Mouse (Mus musculus) cerebellum, adult 18-20 months (tissue): ENCODE results near the gene Chmp4b.

ENCODE experiments used
- DNase-seq, 2 experiments: peaks; one replicate each; pipeline ENCODE4 v3.0.0; 2021

Chmp4b gene

DNA sequence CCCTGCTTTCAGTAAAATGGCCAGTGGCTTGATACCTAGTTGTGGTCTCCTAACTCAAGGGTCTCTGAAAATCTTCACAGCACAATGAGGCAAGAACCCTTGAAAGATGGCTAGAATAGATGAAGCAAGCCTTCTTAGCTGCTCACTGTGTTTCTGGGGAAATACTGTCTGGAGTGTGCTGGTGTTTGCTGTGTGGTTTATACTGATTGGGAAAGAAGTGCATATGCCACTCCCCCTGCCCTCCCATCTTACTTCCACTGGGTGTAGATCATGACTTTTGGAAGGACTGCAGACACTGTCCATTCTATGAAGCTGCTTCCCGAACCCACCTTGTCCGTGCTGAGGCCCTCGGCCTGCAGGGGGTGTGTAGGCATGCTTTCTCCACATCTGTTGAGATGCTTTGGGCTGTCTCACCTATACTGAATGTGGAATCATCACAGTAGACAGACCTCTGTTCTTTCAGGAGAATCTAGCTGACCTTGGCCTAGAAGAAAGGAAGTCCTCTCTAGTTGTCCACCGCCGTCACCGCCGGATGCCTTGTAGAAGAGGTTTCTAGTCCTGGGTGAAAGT is 33.5 kb downstream of the Chmp4b start:
- DNase-seq = no peak

DNA sequence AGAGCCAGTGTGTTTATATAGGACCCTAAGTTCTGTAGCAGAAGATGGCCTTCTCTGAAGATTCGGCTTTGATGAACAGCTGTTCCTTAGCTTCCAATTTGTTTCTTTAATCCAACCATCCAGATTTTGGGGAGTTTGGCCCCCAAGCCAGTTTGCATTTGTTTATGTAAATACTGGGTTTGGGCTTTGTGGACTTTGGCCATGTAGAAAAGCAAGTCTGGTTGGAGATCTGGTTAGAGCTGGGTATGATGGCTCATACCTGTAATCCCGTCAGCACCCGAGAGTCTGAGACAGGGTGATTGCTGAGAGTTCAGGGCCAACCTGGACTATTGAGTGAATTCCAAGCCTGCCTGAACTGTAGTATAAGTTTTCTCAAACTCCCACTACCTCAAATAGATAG is 34.3 kb downstream of the Chmp4b start:
- no peak for DNase-seq

DNA sequence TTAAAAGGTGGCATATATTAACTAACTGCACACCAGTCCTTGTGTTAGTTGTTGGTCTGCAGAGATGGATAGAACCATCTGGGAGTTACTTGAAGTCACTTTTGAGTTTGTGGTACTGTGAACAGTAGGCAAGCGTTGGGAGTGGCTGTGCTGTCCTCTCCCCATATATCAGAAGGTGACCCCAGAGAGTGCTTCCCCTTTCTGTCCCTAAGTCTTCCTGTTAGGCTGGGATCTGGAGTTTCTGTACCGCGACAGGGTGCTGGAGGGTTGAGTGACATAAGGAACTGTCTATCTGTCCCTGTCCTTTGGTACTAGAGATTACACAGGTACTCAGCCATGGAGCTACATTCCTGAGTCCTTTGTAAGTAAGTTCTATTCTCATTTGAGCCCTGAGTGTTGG is 35.3 kb downstream of the Chmp4b start:
- DNase-seq = no peak

DNA sequence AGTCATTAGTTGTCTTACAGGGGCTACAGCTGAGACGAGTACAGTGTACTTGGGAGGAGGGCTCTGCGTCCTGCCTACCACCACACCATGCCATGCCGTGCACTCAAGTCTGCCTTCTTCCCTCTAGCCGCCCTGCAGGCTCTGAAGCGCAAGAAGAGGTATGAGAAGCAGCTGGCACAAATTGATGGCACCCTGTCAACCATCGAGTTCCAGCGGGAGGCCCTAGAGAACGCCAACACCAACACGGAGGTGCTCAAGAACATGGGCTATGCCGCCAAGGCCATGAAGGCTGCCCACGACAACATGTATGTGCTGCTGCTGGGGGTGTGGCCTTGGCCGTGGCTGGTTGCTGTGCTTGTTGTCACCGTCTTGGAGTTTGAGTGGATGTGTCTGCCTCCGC is 37.9 kb downstream of the Chmp4b start:
- DNase-seq = peak in 1 of 2 experiments; percentile 22

DNA sequence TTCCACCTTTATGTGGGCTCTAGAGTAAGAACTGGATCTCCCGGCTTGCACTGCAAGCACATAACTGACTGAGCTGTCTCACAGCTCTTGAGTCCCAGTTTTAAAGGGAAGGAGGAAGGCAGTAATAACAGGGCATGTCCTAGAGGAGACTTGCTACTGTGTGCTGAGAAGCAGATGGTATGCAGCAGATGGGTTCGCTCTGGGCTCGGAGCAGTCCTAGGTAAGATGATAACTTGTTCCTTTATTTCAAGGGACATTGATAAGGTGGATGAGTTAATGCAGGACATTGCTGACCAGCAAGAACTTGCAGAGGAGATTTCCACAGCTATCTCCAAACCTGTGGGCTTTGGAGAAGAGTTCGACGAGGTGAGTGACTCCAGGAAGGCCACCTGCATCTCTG is 39.5 kb downstream of the Chmp4b start:
- peak; percentile 64 to 75 for DNase-seq

DNA sequence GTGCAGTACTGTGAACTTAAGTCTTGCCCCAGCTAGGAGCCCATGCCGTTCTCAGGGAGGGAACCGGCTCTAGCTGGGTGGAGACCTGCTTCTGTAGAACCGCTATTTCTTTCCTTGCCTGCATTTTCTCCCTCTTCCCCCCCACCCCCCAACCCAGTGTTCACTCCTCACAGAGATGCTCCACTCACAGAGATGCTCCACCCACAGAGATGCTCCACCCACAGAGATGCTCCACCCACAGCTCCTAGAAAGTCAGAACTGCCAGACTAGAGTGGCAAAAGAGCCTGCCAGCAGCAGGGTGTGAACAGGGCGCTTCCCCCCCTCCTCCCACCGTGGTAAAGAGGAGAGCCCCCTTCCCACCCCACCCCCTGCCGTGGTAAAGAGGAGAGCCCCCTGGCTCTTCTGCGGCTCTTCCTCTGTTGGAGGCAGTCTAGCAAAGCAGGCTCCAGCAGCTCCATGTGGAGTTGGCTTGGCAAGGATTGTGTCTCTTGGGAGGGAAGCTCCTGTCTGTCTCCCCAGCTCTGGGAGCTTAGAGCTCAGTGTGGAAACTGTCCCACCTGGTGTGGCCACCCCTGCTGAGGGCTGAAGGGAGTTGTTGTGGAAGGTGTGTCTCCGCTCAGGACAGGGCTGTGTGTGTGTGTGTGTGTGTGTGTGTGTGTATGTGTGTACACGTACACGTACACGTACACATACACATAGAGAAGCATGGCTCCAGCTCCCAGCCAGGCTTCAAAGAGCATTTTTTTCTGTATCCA is 41.9 kb downstream of the Chmp4b start:
- DNase-seq = no peak

DNA sequence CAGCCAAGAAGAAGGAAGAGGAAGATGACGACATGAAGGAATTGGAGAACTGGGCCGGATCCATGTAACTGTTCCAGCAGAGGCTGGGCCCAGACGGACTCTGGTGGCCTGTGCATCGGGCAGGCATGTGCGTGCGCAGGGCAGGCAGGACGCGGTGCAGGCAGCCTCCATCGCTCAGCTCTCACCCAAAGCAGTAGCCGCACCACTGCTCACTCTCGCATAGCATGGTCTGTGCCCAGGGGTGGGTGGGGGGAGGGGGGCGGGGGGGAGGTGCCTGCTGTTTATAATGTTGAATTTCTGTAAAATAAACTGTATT is 42.4 kb downstream of the Chmp4b start:
- DNase-seq = no peak

DNA sequence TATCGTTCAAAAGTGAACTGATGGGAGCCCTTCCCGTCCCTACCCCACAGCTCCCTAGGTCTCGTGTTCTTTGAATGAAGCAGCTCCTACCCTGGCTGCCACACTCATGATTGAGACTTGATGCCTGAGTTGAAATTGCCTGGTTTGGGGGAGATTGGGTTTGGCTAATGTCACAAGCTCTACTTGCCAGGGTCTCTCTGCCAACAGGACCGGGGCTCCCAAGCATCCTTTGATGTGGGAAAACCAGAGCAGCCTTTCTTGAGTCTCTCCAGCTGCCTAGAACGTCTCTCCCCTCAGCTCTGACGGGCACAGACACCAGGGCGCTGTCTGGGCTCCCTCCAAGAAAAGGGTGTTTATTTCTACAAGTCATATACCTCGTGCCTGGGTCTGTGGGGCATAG is 44.2 kb downstream of the Chmp4b start:
- no peak for DNase-seq

DNA sequence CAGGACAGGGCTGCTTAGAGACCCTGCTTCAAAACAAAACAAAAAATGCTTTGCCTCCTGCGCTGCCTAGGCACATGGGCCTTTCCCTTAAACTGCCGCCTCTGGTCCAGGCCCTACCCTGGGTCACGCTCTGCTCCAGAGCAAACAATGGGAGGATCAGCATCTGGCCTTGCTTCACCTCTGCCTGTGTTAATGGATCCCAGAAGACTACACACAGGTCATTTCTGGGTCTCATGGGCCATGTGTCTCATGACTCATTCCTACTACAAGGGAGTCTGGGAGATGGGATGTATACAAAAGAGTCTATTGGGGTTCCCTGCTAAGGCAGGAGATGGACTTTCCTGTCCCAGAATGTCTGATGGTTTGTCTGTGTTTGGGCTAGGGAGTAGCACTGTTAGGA is 45.2 kb downstream of the Chmp4b start:
- DNase-seq = no peak

DNA sequence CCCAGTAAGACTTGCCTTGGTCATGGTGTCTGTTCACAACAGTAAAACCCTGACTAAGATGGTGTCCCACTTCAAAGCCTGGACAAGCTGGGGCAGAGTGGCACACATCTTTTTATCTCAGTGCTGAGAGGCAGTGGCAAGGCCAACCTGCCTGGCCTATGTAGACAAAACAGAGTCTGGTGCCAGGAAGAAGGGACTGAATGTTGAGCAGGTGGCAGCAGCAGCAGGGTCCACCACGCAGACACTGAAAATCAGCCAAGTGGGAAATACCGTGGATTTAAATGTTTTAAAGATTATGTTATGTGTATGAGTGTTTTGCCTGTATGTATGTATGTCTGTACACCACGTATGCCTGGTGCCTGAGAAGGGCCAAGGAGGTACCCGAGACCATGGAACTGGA is 47.9 kb downstream of the Chmp4b start:
- DNase-seq = no peak

DNA sequence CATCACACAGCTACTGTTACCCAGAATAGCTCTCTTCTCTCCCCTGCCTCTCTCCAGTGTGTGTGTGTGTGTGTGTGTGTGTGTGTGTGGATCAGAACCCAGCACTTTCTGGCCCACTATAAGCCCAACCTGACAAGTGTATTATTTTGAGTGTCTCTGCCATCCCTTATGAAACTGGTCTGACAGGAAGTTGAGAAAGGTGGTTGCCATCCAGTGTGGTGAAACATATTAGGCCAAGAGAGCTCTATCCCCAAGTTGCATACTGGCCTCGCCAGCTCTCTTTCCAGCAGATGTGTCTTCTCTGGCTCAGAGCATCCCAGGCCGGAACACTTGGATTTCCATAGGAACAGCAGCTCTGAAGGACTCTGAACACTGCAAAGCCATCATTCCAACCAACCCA is 48.7 kb downstream of the Chmp4b start:
- DNase-seq = no peak

DNA sequence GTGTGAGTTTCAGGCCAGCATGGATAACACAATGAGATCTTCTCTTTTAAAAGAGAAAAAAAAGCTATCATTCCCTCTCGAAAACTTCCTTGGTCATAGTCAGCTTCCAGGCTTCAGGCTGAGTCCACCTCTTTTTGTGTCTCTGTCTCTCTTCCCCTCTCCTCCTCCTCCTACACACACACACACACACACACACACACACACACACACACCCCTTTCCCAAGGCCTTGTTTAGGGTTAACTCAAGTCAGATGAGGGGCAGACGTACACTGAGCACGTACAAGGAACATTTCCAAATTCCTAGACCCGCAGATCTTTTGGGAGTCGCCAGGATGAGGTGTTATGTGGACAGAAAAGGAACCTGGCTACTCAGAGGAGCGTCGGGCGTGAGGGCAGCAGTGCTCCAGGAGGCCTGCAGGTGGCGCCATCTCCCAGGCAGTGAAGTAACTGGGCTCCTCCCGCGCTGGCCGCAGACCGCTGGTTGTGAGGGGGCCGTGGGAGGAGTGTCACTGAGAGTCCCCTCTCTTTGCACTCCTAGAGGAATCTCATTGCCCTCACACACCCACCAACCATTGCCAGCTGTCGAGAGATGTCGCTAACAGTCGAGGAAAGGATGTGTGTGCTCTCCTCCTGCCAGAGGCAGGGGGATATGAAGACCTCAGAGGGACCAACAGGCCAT is 51.3 kb downstream of the Chmp4b start:
- DNase-seq = peak; percentile 68 to 86

DNA sequence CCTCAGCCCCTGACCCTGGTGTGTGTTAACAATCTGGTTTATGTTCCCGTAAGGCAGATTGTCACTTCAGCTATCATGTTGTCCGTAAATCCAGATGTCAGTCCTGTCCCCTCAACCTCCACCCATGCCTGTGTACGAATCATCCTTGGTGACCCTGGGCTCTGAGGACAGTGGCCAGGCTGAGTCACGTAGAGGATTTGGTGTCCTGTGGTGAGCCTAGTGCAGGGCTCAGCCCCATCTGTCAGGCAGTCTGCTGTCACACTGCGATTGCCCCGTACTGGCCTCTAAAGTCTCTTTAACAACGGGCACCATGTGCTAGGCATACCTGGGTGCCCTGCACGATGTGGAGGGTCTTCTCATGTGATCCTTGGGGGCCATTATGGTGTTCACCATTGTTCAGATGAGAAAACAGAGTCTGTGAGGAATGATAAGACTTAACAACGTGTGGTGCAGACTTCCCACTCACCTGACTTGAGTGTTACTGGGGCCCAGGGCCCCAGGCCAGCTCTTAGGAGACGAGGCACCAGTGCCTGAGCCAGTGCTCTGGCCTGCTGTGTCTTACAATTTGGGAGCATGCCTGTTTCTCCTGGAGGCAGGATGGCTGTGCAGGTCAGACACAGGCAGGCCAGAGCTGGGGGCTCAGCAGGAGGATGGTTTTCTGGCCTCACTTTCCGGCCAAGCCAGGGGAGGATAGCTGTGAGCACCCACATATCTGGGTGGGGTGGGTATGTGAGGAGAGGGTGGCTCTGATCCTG is 55.2 kb downstream of the Chmp4b start:
- DNase-seq = peak; percentile 76 to 77

DNA sequence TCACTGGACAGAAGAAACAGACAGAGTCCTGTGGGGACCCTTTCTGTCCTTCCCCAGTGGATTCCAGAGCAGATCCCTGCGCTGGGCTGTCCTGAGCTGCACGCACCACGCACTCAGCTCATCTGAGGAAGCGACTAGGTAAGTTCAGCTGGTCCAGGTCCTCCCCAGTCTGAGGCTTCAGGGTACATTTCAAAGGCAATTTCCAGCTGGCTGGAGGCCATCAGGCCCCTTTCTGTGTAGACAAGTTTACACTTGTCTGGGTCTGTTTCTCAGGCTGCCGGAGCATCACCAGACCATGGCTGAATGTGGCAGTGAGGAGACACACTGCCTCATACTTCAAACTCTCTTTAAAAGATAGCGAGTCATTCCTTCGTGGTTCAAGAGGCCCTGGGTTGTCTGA is 55.8 kb downstream of the Chmp4b start:
- no peak for DNase-seq

DNA sequence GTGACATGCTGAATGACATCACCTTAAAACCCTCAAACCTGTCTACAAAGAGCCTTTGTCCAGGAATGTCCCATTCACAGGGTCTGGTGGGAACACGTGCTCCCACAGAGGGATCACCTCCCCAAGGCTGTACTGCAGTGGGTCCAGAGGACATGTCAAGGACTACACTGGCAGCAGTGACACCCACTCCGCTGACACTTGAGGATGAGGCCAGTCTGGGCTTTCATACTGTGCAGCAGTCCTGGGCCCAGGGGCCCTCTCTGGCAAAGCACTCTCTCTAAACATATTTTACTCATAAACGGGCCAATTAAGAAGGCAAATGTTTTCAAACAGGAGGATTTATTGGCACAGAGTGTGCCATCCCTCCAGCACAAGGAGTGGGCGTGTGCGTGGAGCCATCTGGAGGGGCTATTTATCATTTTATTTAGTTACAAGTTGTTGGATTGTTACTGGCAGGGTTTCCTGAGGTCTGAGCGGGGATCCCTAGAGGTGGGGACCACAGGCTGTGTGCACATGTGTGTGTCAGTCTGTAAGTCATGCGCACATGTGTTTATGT is 56.4 kb downstream of the Chmp4b start:
- no peak for DNase-seq

DNA sequence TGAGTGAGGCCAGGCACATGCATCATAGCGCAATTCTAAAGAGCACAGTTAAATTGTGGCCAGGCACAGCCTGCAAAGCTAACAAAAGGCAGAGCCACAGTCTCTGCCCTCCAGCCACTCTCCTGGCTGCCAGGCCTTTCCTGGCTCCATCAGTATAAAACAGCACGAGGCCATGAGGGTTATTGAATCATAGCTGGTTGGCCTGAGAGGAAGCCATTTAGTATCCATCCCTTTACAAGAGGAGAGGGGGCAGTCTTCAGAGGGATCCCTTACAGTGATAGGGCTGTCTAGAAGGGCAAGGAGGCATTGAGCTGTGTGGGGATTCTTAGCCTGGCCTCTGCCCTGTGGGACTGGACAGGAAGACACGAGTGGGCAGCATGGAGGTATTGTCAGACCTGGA is 60.2 kb downstream of the Chmp4b start:
- DNase-seq = peak; percentile 68 to 75

DNA sequence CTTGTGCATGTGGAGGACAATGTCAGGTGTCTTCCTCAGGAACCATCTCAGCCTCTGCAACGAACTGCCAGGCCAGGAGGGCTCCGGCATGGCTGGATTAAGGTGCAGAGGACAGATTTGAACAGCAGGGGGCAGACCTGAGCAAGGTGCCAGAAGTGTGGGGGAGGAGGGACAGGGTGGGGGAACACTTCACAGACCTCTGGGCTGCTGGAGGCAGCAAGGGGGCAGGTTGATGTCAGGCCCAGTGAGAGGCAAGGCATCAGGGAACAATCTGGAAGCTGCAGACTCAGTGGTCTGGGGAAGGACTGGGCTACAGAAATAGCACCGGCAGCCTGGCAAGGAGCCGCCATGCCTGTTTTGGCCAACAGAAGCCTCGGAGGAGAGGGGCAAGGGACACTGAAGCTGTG is 60.8 kb downstream of the Chmp4b start:
- peak; percentile 56 to 65 for DNase-seq

DNA sequence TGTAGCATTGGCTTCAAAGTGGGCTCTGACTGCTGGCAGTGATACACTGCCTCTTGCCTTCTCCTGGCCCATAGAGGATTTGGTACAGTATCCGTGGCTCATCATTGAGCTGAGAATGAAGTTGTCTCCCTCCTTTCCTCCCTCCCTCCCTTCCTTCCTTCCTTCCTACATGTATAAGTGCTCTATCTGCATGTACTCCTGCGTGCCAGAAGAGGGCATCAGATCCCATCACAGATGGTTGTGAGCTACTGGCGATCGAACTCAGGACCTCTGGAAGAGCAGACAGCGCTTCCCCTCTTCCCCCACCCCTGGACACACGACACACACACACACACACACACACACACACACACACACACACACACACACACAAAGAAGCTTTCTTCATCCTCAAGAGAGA is 61.6 kb downstream of the Chmp4b start:
- DNase-seq = no peak

DNA sequence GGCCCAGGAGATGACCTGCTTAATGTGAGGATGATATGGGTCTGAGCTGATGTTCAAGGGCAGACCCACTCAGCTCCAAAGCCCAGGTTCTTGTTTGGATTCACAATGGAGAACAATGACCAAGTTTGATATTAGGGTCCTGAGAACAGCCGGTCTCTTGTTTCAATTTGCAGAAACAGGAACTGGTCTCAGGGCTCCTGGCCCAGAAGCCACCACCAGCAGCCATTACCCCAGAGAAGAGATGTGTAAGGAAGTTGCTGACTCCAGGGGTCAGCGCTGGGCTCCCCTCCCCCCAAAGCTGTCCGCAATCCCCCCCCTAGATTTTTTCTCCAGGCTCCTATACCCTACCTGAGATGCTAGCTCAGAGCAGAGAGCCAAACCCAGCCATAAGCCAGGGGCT is 62.5 kb downstream of the Chmp4b start:
- DNase-seq = no peak

DNA sequence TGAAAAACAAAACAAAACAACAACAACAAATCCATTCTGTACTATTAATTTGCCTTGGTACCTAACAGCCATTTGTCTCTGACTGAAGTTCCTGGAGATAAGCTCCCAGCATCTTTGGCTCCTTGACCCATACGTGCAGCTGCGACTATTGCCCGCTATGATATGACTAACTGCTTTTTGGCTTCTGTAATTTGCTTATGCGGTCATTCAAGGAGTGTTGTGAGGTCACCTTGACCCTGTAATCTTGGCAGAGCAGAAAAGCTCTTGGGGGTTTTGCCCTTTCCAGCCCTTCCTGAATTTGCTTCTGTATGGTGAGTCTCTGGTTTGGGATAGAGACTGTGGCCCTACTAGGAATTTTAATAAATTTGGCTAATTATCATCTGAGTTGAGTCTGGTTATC is 65.1 kb downstream of the Chmp4b start:
- DNase-seq = no peak

DNA sequence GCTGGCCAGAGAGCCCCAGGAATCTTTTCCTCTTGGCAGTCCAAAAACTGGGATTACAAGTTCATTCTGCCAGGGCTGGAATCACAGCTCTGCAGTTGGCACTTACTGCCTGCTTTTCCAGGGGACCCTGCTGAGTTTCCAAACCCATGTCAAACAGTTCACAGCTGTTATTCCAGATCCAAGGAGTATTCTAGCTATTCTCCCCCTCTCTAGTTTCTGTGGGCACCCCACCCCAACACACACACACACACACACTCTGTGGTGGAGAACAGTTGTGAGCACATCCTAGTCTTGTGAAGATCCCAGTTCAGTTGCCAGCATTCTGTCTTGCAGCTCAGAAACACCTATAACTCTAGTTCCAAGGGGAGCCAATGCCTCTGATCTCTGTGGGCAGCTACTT is 65.6 kb downstream of the Chmp4b start:
- peak; percentile 63 to 75 for DNase-seq

DNA sequence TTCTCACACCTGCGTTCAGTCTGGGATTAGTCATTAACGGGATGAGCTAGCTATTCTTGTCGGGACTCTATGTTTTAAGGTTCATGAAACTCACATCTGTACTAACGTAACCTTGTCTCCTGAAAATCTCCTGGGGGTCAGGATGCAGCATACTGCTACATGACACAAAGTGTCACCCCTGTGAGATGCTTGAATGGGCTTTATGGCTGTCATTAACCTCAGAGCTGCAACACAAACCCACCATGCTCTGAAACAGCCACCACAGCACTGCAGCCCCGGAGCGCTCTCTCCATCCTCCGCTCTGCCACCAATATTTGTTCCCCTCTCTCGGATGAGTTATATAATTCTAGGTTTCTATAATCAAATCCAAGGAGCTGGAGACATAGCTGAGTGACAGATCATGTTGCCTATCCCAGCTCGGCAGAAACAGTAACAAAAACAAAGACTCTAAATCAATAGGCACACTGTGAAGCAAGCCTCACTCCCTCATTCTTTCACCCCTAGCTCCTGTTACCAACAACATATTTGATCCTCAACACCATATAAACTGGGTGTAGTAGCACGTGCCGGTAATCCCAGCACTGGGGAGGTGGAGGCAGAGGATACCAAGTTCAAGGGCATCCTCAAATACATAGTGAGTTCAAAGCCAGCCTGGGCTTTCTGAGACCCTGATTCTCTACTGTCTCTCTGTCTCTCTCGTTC is 67.5 kb downstream of the Chmp4b start:
- no peak for DNase-seq

DNA sequence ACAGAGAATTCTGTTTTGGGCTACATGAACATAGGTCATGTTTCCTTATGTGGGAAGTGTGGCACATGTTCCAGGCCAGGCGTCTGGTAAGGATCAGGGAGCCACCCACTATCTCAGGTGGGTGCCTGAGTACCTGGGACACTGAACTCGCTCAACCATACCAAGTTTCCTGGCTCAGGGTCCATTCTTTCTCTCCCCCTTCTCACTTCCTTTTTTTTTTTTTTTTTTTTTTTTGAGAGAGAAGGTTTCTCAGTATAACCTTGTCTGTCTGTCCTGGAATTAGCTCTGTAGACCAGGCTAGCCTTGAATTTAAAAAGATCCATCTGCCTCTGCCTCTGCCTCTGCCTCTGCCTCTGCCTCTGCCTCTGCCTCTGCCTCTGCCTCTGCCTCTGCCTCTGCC is 68.8 kb downstream of the Chmp4b start:
- no peak for DNase-seq
